Mouse (Mus musculus): ENCODE measurements around the gene Scd1. TPM values are rescaled to one million over a fixed set of nuclear protein-coding genes. Genes with fewer than 3 reads are reported as not detected.

The Scd1 gene
- 14.6 and 32.0 TPM in 2 replicates for polyA plus RNA-seq (2012; rRNA removed)

GRCm38 (mm10) chr19:44407341-44408222 is at the start of gene Scd1:
Scd1 (minus strand) TSS chr19:44407879.
- Histone ChIP-seq H3K4me1 (ENCODE audit: control insufficient read depth, insufficient read depth, low read length) (peaks cover 3% of the 10 kb centered on the region; the same call in 1 of the 2 replicates), H3K27ac (ENCODE audit: control insufficient read depth, insufficient read depth, low read depth, low read length) (peak within 1 kb of the TSS; percentile 4; the same call in 1 of the 2 replicates), H3K36me3 (ENCODE audit: control insufficient read depth, insufficient read depth, low read length) (no peaks in the 10 kb centered on the region), H3K27me3 (ENCODE audit: control insufficient read depth, insufficient read depth, low read length) (no peaks in the 10 kb centered on the region), H3K4me3 (ENCODE audit: control insufficient read depth, low read depth, low read length) (peak within 1 kb of the TSS; percentile 47)
- 0 out of 2 replicates have a peak, but pooled peaks have one; percentile 33 for TF ChIP-seq POLR2A (IDR thresholded peaks at IDR 0.05; ENCODE audit: control insufficient read depth, low read depth, low read length)
- no peak for TF ChIP-seq CTCF (IDR thresholded peaks at IDR 0.05; ENCODE audit: control insufficient read depth, insufficient read depth, insufficient replicate concordance, low read depth, low read length)

GRCm38 (mm10) chr19:44455356-44455755 is 47.7 kb upstream of the Scd1 start:
- Histone ChIP-seq H3K4me3 (ENCODE audit: control insufficient read depth, low read depth, low read length) (no peak overlapping the region), H3K27ac (ENCODE audit: control insufficient read depth, insufficient read depth, low read depth, low read length) (no peak overlapping the region), H3K36me3 (ENCODE audit: control insufficient read depth, insufficient read depth, low read length) (no peaks in the 10 kb centered on the region), H3K27me3 (ENCODE audit: control insufficient read depth, insufficient read depth, low read length) (no peaks in the 10 kb centered on the region), H3K4me1 (ENCODE audit: control insufficient read depth, insufficient read depth, low read length) (peaks cover 2% of the 10 kb centered on the region; the same call in 1 of the 2 replicates)
- TF ChIP-seq CTCF (IDR thresholded peaks at IDR 0.05; ENCODE audit: control insufficient read depth, insufficient read depth, insufficient replicate concordance, low read depth, low read length): no peak
- TF ChIP-seq POLR2A (IDR thresholded peaks at IDR 0.05; ENCODE audit: control insufficient read depth, low read depth, low read length): no peak

GRCm38 (mm10) chr19:44454862-44455261 is 47.2 kb upstream of the Scd1 start:
- Histone ChIP-seq H3K27me3 (ENCODE audit: control insufficient read depth, insufficient read depth, low read length) (no peaks in the 10 kb centered on the region), H3K4me3 (ENCODE audit: control insufficient read depth, low read depth, low read length) (no peak overlapping the region), H3K4me1 (ENCODE audit: control insufficient read depth, insufficient read depth, low read length) (peaks cover 2% of the 10 kb centered on the region; the same call in 1 of the 2 replicates), H3K36me3 (ENCODE audit: control insufficient read depth, insufficient read depth, low read length) (no peaks in the 10 kb centered on the region), H3K27ac (ENCODE audit: control insufficient read depth, insufficient read depth, low read depth, low read length) (no peak overlapping the region)
- TF ChIP-seq CTCF (IDR thresholded peaks at IDR 0.05; ENCODE audit: control insufficient read depth, insufficient read depth, insufficient replicate concordance, low read depth, low read length) (no peak), POLR2A (IDR thresholded peaks at IDR 0.05; ENCODE audit: control insufficient read depth, low read depth, low read length) (no peak)

- H3K4me3 ChIP-seq (ENCODE audit: control insufficient read depth, low read depth, low read length): no peak overlapping the region
- TF ChIP-seq POLR2A (IDR thresholded peaks at IDR 0.05; ENCODE audit: control insufficient read depth, low read depth, low read length): no peak
- no peak for TF ChIP-seq CTCF (IDR thresholded peaks at IDR 0.05; ENCODE audit: control insufficient read depth, insufficient read depth, insufficient replicate concordance, low read depth, low read length)
- H3K27me3 ChIP-seq (ENCODE audit: control insufficient read depth, insufficient read depth, low read length): no peaks in the 10 kb centered on the region
- H3K27ac ChIP-seq (ENCODE audit: control insufficient read depth, insufficient read depth, low read depth, low read length): no peak overlapping the region
- H3K36me3 ChIP-seq (ENCODE audit: control insufficient read depth, insufficient read depth, low read length): no peaks in the 10 kb centered on the region
- H3K4me1 ChIP-seq (ENCODE audit: control insufficient read depth, insufficient read depth, low read length): no peaks in the 10 kb centered on the region
Measured at GRCm38 (mm10) chr19:44447927-44448326, 40.2 kb upstream of the Scd1 start.

GRCm38 (mm10) chr19:44445755-44446154 is 38.1 kb upstream of the Scd1 start:
- Histone ChIP-seq H3K27me3 (ENCODE audit: control insufficient read depth, insufficient read depth, low read length) (no peaks in the 10 kb centered on the region), H3K4me1 (ENCODE audit: control insufficient read depth, insufficient read depth, low read length) (no peaks in the 10 kb centered on the region), H3K4me3 (ENCODE audit: control insufficient read depth, low read depth, low read length) (no peak overlapping the region), H3K27ac (ENCODE audit: control insufficient read depth, insufficient read depth, low read depth, low read length) (no peak overlapping the region), H3K36me3 (ENCODE audit: control insufficient read depth, insufficient read depth, low read length) (no peaks in the 10 kb centered on the region)
- TF ChIP-seq POLR2A (IDR thresholded peaks at IDR 0.05; ENCODE audit: control insufficient read depth, low read depth, low read length): no peak
- TF ChIP-seq CTCF (IDR thresholded peaks at IDR 0.05; ENCODE audit: control insufficient read depth, insufficient read depth, insufficient replicate concordance, low read depth, low read length): no peak

- Histone ChIP-seq H3K4me1 (ENCODE audit: control insufficient read depth, insufficient read depth, low read length) (no peaks in the 10 kb centered on the region), H3K27ac (ENCODE audit: control insufficient read depth, insufficient read depth, low read depth, low read length) (no peak overlapping the region), H3K36me3 (ENCODE audit: control insufficient read depth, insufficient read depth, low read length) (no peaks in the 10 kb centered on the region), H3K27me3 (ENCODE audit: control insufficient read depth, insufficient read depth, low read length) (no peaks in the 10 kb centered on the region), H3K4me3 (ENCODE audit: control insufficient read depth, low read depth, low read length) (no peak overlapping the region)
- TF ChIP-seq CTCF (IDR thresholded peaks at IDR 0.05; ENCODE audit: control insufficient read depth, insufficient read depth, insufficient replicate concordance, low read depth, low read length) (no peak), POLR2A (IDR thresholded peaks at IDR 0.05; ENCODE audit: control insufficient read depth, low read depth, low read length) (no peak)
Measured at GRCm38 (mm10) chr19:44439302-44439701, 31.6 kb upstream of the Scd1 start.

GRCm38 (mm10) chr19:44437975-44438374 is 30.3 kb upstream of the Scd1 start:
- Histone ChIP-seq H3K36me3 (ENCODE audit: control insufficient read depth, insufficient read depth, low read length) (no peaks in the 10 kb centered on the region), H3K27ac (ENCODE audit: control insufficient read depth, insufficient read depth, low read depth, low read length) (no peak overlapping the region), H3K27me3 (ENCODE audit: control insufficient read depth, insufficient read depth, low read length) (no peaks in the 10 kb centered on the region), H3K4me1 (ENCODE audit: control insufficient read depth, insufficient read depth, low read length) (no peaks in the 10 kb centered on the region), H3K4me3 (ENCODE audit: control insufficient read depth, low read depth, low read length) (no peak overlapping the region)
- TF ChIP-seq POLR2A (IDR thresholded peaks at IDR 0.05; ENCODE audit: control insufficient read depth, low read depth, low read length) (no peak), CTCF (IDR thresholded peaks at IDR 0.05; ENCODE audit: control insufficient read depth, insufficient read depth, insufficient replicate concordance, low read depth, low read length) (no peak)

Data from testis, adult 2 months (tissue).